Mouse (Mus musculus) retina, embryonic 14.5 days (tissue): ENCODE data around the gene Nom1.
"Not testable (repeated sequence)": the region's sequence is repeated elsewhere in the genome, so short reads cannot be mapped to it uniquely, and the experiment has no call there.

ENCODE experiments used
- DNase-seq: peaks from one replicate; pipeline ENCODE4 v3.0.0-alpha.2; 2015; ENCODE audit warnings: low spot score

Nom1 gene

DNA sequence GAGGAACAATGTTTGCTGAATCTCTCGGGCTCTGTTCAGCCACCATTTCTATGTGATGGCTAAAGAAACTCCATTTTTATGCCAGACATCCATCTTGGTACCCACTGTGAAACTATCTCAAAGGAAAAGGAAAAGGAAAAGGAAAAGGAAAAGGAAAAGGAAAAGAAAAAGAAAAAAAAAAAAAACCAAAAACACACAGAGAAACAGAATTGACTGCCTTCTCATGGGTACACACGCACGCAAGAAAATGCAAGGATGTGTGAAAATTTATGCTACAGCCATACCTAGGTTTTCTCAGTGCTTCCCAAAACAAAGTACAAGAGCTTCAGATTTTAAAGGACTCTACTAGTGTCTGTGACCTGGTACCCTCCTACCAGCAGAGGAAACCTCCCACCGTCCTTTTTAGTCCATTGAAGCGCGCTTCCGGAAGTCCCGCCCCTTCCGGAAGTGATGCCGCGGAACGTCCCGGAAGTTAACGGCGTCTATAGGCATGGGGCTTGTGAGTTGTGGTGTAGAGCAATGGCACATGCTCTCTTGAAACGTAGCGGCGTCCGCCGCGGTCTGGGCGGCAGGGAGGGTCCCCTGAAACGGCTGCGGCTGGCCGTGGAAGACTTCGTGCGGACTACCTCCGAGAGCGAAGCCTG, at the start of gene Nom1:
TSS of gene Nom1 (plus strand) at position 437 of the 644 bp plus-strand sequence.
- peak; percentile 94 for DNase-seq

DNA sequence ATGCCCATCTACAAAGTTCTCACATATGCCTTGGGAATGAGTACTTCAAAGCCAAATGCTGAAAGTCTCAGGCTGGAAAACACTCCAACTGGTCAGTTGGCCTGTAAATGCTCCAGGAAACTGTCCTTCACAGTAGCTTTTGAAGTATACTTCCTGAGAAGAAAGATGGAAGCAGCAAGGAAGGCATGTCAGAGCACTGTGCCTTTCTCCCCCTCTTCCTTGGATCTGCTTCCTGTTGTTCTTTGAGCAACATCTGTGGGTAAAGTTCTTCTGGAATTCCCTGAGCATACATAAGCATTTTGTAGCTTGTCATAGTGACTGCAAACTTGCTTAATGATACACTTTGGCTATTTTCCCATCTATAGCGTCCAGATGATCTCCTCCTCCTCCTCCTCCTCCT, 46.9 kb upstream of the Nom1 start:
- no peak for DNase-seq

GRCm38 (mm10) chr5:29388181-29388943, 46.1 kb upstream of the Nom1 start:
- no peak for DNase-seq

DNA sequence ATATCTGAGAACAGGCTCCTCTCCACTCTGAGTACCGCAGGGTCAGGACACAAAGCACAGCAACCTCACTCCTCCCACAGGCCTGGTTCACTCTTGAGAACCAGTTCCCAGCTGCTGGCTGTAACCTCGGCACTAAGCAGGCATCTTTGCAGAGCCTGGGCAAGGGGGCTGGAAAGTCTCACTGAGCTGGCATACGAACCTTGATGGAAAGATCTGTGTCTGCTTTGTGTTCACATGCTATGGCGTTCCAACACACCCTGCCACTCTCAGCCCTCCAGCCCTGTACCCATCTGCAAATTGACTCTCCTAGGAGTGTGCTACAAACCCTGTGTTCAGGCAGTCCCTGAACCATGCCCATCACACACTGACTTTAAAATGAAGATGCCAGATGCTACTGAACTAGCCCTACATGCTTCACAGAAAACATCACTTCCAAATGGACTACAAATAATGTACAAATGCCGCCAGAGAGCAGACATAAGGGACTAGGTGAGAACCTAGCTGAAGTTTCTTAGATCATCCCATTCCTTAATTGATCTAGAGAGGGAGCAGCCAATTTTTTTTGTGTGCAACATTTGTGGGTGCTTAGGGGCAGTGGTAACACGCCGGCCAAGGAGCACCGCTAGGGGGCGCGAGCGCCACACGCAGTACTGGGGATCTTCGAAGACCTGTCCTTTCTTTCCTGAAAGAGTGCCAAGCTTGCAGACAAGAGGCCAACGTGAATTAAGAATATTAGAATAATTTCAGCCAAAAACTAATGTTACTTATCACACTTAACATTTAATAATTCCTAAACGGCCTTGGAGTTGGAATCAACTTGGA, 45.3 kb upstream of the Nom1 start:
- peak; percentile 90 for DNase-seq

DNA sequence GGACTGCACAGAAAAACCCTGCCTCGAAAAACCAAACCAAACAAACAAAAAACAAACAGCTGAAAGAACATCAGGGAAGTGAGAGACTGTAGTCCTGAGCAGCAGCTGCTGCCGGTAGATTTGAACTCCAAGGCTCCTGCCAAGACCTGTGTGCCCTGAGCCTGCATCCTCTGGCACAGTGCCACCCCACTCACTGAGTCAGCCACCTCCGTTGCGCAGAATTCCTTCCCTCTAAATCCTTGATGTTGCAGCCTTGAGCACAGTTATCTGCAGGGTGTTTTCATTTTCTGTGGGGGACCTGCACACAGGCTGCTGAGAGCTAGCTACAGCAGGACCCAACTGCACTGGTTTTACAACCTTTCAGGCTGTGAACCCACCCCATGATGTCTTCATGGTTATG, 36.0 kb upstream of the Nom1 start:
- DNase-seq: no peak

GRCm38 (mm10) chr5:29410854-29411253, 23.6 kb upstream of the Nom1 start:
- no peak for DNase-seq

- DNase-seq: peak; percentile 27
These were observed 21.4 kb upstream of the Nom1 start for GRCm38 (mm10) chr5:29413041-29413440.

- not testable (repeated sequence) for DNase-seq
These were observed 11.1 kb upstream of the Nom1 start for GRCm38 (mm10) chr5:29423330-29423729.

DNA sequence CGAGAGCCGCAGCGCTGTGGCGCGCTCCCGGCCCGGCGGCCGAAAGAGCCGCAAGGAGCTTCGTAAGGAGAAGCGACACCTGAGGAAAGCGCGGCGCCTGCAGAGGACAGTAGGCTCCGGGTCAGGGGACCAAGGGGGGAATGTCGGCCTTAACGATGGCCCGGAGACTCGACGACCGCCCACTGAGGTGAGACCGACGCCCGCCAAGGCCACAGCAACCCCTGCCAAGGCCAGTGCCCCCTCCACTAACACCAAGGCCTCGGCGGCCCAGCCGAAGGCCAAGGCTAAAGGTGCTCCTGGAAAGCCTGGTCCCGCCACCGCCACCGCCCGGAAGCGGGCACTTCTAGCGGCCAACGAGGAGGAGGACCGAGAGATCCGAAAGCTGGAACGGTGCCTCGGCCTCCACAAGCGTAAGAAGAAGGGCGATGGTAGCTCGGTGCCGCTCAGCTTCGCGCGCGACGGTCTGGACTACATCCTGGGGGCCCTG, 451 bp downstream of the Nom1 start:
- no peak for DNase-seq

- DNase-seq: no peak
These were observed 1.0 kb downstream of the Nom1 start for GRCm38 (mm10) chr5:29435491-29435890.

GRCm38 (mm10) chr5:29436728-29437127, 2.3 kb downstream of the Nom1 start:
- DNase-seq: not testable (repeated sequence)

- DNase-seq: no peak
These were observed 10.8 kb downstream of the Nom1 start for GRCm38 (mm10) chr5:29445275-29445674.

DNA sequence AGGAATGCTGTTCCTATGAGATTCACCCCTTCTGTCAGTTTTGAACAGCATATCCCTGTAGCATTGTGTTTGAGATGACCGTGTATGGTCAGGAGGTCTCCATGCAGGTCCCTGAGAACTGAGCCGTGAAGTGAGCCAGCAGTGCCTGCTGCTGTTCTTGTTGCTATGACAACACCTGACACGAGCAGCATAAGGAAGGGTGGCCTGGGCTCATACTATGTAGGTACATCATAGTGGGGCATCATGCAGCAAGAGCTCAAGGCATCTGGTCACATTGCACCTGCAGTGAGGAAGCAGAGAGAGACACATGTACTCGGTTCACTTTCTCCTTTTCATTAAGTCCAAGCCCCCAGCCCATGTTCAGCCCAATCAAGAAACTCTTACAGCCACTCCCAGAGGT, 17.9 kb downstream of the Nom1 start:
- DNase-seq: no peak

- DNase-seq: no peak
These were observed 22.6 kb downstream of the Nom1 start for GRCm38 (mm10) chr5:29456895-29457656.

DNA sequence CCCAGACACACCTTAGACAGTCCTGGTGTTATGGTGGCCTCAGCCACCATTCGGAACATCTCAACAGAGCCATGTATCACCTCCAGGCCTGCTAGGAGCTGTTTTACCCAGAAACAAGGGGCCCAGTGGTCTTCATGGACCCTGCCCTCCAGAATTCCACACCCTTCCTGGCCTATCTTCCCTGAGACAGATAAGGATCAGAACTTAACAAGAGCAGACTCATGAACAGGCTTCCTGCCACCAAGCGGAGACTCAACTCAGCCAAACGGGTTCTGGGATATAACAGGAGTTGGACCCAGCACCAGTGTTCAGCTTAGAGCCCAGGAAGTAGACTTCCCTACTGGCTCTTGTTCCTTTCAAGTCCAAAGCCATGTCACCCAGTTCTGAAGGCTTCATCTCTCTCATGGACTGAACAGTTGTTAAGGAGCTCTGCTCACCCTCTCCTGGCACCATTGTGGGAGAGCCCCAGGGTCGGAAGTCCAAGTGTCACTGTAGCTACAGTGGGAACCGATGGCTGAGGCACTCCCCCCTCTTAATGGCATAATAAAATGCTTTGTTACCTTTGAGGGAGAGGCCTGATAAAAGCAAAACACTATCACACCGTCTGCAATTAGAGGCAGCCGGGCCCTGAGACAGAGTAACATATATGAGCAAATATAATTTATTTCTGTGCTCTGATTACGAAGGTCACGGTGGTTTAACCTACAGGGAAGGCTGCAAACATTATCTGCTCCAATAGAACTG, 28.7 kb downstream of the Nom1 start:
- no peak for DNase-seq

DNA sequence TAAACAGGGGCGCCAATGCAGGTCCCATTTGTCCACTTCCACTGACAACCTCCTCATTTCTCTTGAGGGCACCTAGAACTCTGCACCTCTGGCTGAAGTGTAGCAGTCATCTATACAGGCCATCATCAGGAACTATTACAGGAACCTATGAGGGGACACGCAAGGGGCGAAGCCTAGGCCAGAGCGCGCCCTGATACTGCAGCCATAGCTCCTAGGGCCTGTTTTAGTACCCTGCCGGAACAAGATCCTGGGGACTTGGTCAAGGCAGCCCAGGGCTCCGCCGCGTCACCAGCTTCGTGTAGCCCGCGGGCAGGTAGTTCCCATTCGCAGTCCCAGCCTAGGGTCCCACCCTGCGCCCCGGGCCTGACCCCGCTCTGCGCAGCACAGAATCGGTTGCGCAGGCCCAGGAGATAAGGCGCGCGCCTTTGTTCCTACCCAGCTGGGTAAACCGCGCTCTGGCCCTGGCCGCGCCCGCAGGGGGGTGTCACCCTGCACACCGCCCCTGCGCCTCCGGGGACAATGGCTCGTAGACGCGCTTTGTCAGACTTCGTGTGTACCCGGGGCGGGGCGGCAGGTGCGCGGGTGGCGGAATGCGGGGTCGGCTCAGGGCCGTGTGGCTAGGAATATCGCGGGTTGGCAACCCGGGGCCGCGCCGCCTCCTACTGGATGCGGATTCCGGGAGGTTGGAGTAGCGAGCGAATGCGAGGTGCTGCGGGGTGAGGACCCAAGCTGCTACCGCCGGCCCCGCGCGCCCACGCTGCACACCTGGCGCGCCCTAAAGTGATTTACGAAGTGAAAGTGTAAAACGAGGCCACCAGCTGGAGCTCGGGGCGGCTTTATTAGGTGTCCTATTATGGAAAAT, 33.3 kb downstream of the Nom1 start:
- peak; percentile 31 for DNase-seq

DNA sequence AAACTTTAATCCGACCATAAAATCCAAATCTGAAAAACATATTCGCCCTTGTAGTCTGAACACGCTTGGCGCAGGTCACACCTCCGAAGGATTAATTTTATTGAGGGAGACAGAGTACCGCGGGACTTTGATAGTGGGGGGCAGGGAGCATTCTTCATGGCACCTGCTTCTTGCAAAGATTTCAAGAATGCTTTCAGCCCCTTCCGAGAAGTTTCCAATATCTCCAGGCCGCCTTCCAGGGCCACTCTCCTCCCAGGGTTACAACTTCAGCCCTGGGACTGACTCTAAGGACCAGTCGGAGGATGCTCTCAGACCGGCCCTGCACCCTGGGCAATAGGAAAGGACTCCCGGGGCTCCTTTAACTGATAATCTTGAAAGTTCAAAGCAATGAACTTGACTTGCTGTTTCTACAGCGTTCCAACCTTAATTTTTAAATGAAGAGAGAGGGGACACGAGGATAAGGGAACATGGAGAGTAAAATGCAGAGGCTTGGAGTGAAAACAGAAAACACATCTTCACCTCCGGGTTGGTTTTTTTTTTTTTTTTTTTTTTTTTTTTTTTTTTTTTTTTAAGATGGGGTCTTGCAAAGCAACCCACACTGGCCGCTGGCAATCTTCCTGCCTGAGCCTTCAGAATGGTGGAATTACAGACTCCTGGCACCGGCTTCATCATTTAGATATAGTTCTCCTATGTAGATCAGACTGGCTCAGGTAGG, 34.0 kb downstream of the Nom1 start:
- DNase-seq: no peak

DNA sequence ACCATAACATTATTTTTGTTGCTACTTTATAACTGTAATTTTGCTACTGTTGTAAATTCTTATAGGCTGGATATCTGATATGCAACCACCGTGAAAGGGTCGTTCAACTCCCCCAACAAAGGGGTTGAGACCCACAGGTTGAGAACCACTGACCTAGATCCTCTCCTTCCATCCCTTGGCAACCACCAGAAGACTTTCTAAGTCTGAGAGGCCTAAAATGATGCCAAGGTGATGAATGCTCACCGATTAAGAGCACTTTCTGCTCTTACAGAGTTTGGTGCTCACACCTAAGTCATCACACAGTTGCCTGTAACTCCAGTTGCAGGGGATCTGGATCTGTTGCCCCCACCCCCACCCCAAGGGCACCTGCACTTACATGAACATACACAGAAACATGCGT, 35.0 kb downstream of the Nom1 start:
- DNase-seq: no peak

DNA sequence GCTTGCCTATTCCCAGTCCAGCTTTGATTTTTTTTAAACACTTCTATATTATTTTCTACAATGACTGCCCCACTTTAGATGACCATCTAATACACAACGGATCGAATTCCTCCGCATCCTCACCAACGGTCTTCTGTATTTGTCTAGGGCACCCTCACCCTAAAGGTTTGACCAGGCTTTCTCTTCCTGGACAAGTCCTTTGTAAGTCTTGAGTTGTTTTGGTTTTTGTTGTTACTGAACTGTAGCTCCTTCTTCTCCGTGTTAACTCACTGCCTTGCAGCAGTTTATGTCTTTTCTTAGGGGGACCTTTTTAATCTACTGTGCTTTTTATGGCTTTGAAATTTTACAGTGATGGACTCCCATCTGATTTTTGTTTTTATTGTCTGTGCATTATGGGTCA, 35.8 kb downstream of the Nom1 start:
- DNase-seq: no peak
